Mouse (Mus musculus): ENCODE results near the gene Nnat. TPM values are rescaled to one million over a fixed set of nuclear protein-coding genes. Genes with fewer than 3 reads are reported as not detected.
A peak's percentile ranks its signal among the peaks of the same experiment; 100 is the strongest.

Nnat gene
- total RNA-seq (2021): 100 to 1,000 TPM; 193 to 292 TPM
- long read RNA-seq, experiment 1, transcript Nnat-202 (3 exons, 1,213 nt): minor isoform, 25 of 116 reads
- long read RNA-seq, experiment 1, transcript Nnat-205 (2 exons, 1,146 nt): major isoform, 33 of 116 reads
- long read RNA-seq, experiment 1, partial matches to known transcripts: 0 of 116 reads
- long read RNA-seq, experiment 1, other reads (novel, unspliced or antisense): 55 of 116 reads
- long read RNA-seq, experiment 2, transcript Nnat-205 (2 exons, 1,146 nt): minor isoform, 17 of 79 reads
- long read RNA-seq, experiment 2, transcript Nnat-202 (3 exons, 1,213 nt): major isoform, 22 of 79 reads
- long read RNA-seq, experiment 2, partial matches to known transcripts: 0 of 79 reads
- long read RNA-seq, experiment 2, other reads (novel, unspliced or antisense): 36 of 79 reads

- DNase-seq (ENCODE audit: low spot score in 2 of 2): peak in 1 of 2 experiments; percentile 18
These were observed at the start of gene Nnat for GRCm38 (mm10) chr2:157559858-157560257. Gene Nnat (plus strand): TSS chr2:157560078.

- DNase-seq (ENCODE audit: low spot score in 2 of 2): peak in 1 of 2 experiments; percentile 20
These were observed 47.0 kb upstream of the Nnat start for GRCm38 (mm10) chr2:157512859-157513258.

- no peak for DNase-seq (ENCODE audit: low spot score in 2 of 2)
These were observed 46.1 kb upstream of the Nnat start for GRCm38 (mm10) chr2:157513737-157514208.

- DNase-seq (ENCODE audit: low spot score in 2 of 2): no peak
These were observed 45.5 kb upstream of the Nnat start for GRCm38 (mm10) chr2:157514353-157514752.

GRCm38 (mm10) chr2:157517526-157517925, 42.4 kb upstream of the Nnat start:
- no peak for DNase-seq (ENCODE audit: low spot score in 2 of 2)

GRCm38 (mm10) chr2:157518451-157518850, 41.4 kb upstream of the Nnat start:
- no peak for DNase-seq (ENCODE audit: low spot score in 2 of 2)

- DNase-seq (ENCODE audit: low spot score in 2 of 2): no peak
These were observed 40.4 kb upstream of the Nnat start for GRCm38 (mm10) chr2:157519452-157519851.

- DNase-seq (ENCODE audit: low spot score in 2 of 2): peak in 1 of 2 experiments; percentile 26
These were observed 39.4 kb upstream of the Nnat start for GRCm38 (mm10) chr2:157520496-157520895.

GRCm38 (mm10) chr2:157522556-157522955, 37.3 kb upstream of the Nnat start:
- DNase-seq (ENCODE audit: low spot score in 2 of 2): no peak

- DNase-seq (ENCODE audit: low spot score in 2 of 2): no peak
These were observed 29.6 kb upstream of the Nnat start for GRCm38 (mm10) chr2:157530056-157530955.

GRCm38 (mm10) chr2:157531681-157532426, 28.0 kb upstream of the Nnat start:
- DNase-seq (ENCODE audit: low spot score in 2 of 2): no peak

GRCm38 (mm10) chr2:157534163-157534562, 25.7 kb upstream of the Nnat start:
- no peak for DNase-seq (ENCODE audit: low spot score in 2 of 2)

- DNase-seq (ENCODE audit: low spot score in 2 of 2): no peak
These were observed 23.3 kb upstream of the Nnat start for GRCm38 (mm10) chr2:157536476-157537081.

- no peak for DNase-seq (ENCODE audit: low spot score in 2 of 2)
These were observed 22.8 kb upstream of the Nnat start for GRCm38 (mm10) chr2:157537118-157537517.

- DNase-seq (ENCODE audit: low spot score in 2 of 2): peak; percentile 48 to 56
These were observed 19.6 kb upstream of the Nnat start for GRCm38 (mm10) chr2:157540073-157540952.

GRCm38 (mm10) chr2:157540953-157541569, 18.8 kb upstream of the Nnat start:
- DNase-seq (ENCODE audit: low spot score in 2 of 2): no peak

- DNase-seq (ENCODE audit: low spot score in 2 of 2): no peak
These were observed 18.2 kb upstream of the Nnat start for GRCm38 (mm10) chr2:157541631-157542030.

GRCm38 (mm10) chr2:157542415-157542814, 17.5 kb upstream of the Nnat start:
- DNase-seq (ENCODE audit: low spot score in 2 of 2): no peak

- no peak for DNase-seq (ENCODE audit: low spot score in 2 of 2)
These were observed 15.5 kb upstream of the Nnat start for GRCm38 (mm10) chr2:157544333-157544888.

Data from left cerebral cortex, adult 18-20 months (tissue).